Mouse (Mus musculus): ENCODE data around the gene Gtf3a. TPM values are rescaled to one million over a fixed set of nuclear protein-coding genes. Genes with fewer than 3 reads are reported as not detected.
"Not testable (repeated sequence)": the region's sequence is repeated elsewhere in the genome, so short reads cannot be mapped to it uniquely, and the experiment has no call there.

Gene Gtf3a
- polyA plus RNA-seq, 1 experiment from 2014 or later: 105 TPM

- Histone ChIP-seq H3K4me2 (ENCODE audit: low read length) (no peak overlapping the region), H3K4me1 (ENCODE audit: control insufficient read depth, insufficient read depth, low read depth, low read length) (no peaks in the 10 kb centered on the region), H3K27me3 (replicated peaks; ENCODE audit: control insufficient read depth, insufficient read depth, low read length) (no peaks in the 10 kb centered on the region; the same call in 1 of the 2 replicates), H3K9ac (ENCODE audit: low read depth, low read length) (no peak overlapping the region), H3K9me3 (ENCODE audit: control insufficient read depth, low read length) (no peaks in the 10 kb centered on the region), H3K4me3 (ENCODE audit: low read length) (no peak overlapping the region), H3K27ac (ENCODE audit: low read depth, low read length) (no peak overlapping the region), H3K36me3 (ENCODE audit: control insufficient read depth, insufficient read depth, low read length) (no peaks in the 10 kb centered on the region)
- 91% methylated on average over 7 of the region's 7 CpGs for WGBS
- ATAC-seq: no peak
These were observed 17.0 kb upstream of the Gtf3a start for GRCm38 (mm10) chr5:146931422-146931821.

- no peaks in the 10 kb centered on the region for H3K4me1 ChIP-seq (ENCODE audit: control insufficient read depth, insufficient read depth, low read depth, low read length)
- no peak for ATAC-seq
- H3K27ac ChIP-seq (ENCODE audit: low read depth, low read length): no peak overlapping the region
- H3K9me3 ChIP-seq (ENCODE audit: control insufficient read depth, low read length): no peaks in the 10 kb centered on the region
- no peak overlapping the region for H3K4me3 ChIP-seq (ENCODE audit: low read length)
- H3K4me2 ChIP-seq (ENCODE audit: low read length): no peak overlapping the region
- WGBS: 73% methylated on average over 16 of the region's 16 CpGs
- H3K27me3 ChIP-seq (replicated peaks; ENCODE audit: control insufficient read depth, insufficient read depth, low read length): no peaks in the 10 kb centered on the region; the same call in 1 of the 2 replicates
- no peaks in the 10 kb centered on the region for H3K36me3 ChIP-seq (ENCODE audit: control insufficient read depth, insufficient read depth, low read length)
- H3K9ac ChIP-seq (ENCODE audit: low read depth, low read length): no peak overlapping the region
These were observed 16.4 kb upstream of the Gtf3a start for GRCm38 (mm10) chr5:146931904-146932553.

GRCm38 (mm10) chr5:146933466-146933865 is 15.0 kb upstream of the Gtf3a start:
- Histone ChIP-seq H3K9me3 (ENCODE audit: control insufficient read depth, low read length) (no peaks in the 10 kb centered on the region), H3K4me3 (ENCODE audit: low read length) (no peak overlapping the region), H3K9ac (ENCODE audit: low read depth, low read length) (no peak overlapping the region), H3K4me1 (ENCODE audit: control insufficient read depth, insufficient read depth, low read depth, low read length) (no peaks in the 10 kb centered on the region), H3K27ac (ENCODE audit: low read depth, low read length) (no peak overlapping the region), H3K36me3 (ENCODE audit: control insufficient read depth, insufficient read depth, low read length) (no peaks in the 10 kb centered on the region), H3K4me2 (ENCODE audit: low read length) (no peak overlapping the region), H3K27me3 (replicated peaks; ENCODE audit: control insufficient read depth, insufficient read depth, low read length) (no peaks in the 10 kb centered on the region)
- ATAC-seq: no peak
- WGBS: 87% methylated on average over 12 of the region's 12 CpGs

GRCm38 (mm10) chr5:146937541-146938503 is 10.6 kb upstream of the Gtf3a start:
- Histone ChIP-seq H3K27ac (ENCODE audit: low read depth, low read length) (no peak overlapping the region), H3K4me1 (ENCODE audit: control insufficient read depth, insufficient read depth, low read depth, low read length) (no peaks in the 10 kb centered on the region), H3K4me2 (ENCODE audit: low read length) (no peak overlapping the region), H3K9ac (ENCODE audit: low read depth, low read length) (no peak overlapping the region), H3K36me3 (ENCODE audit: control insufficient read depth, insufficient read depth, low read length) (no peaks in the 10 kb centered on the region), H3K27me3 (replicated peaks; ENCODE audit: control insufficient read depth, insufficient read depth, low read length) (no peaks in the 10 kb centered on the region), H3K9me3 (ENCODE audit: control insufficient read depth, low read length) (no peaks in the 10 kb centered on the region), H3K4me3 (ENCODE audit: low read length) (no peak overlapping the region)
- no peak for ATAC-seq
- 88% methylated on average over 32 of the region's 32 CpGs for WGBS

GRCm38 (mm10) chr5:146939109-146939796 is 9.2 kb upstream of the Gtf3a start:
- Histone ChIP-seq H3K4me2 (ENCODE audit: low read length) (peak overlapping the region; percentile 33), H3K9me3 (ENCODE audit: control insufficient read depth, low read length) (no peaks in the 10 kb centered on the region), H3K4me3 (ENCODE audit: low read length) (no peak overlapping the region), H3K4me1 (ENCODE audit: control insufficient read depth, insufficient read depth, low read depth, low read length) (no peaks in the 10 kb centered on the region), H3K27me3 (replicated peaks; ENCODE audit: control insufficient read depth, insufficient read depth, low read length) (no peaks in the 10 kb centered on the region), H3K9ac (ENCODE audit: low read depth, low read length) (no peak overlapping the region), H3K27ac (ENCODE audit: low read depth, low read length) (0 out of 2 replicates have a peak overlapping the region, but pooled peaks have one; percentile 8), H3K36me3 (ENCODE audit: control insufficient read depth, insufficient read depth, low read length) (no peaks in the 10 kb centered on the region)
- peak; percentile 84 for ATAC-seq
- 47% methylated on average over 16 of the region's 16 CpGs for WGBS

- WGBS: 14% methylated on average over 7 of the region's 7 CpGs
- no peak overlapping the region for H3K9ac ChIP-seq (ENCODE audit: low read depth, low read length)
- no peaks in the 10 kb centered on the region for H3K9me3 ChIP-seq (ENCODE audit: control insufficient read depth, low read length)
- H3K4me3 ChIP-seq (ENCODE audit: low read length): no peak overlapping the region
- no peaks in the 10 kb centered on the region for H3K36me3 ChIP-seq (ENCODE audit: control insufficient read depth, insufficient read depth, low read length)
- H3K27ac ChIP-seq (ENCODE audit: low read depth, low read length): no peak overlapping the region
- no peaks in the 10 kb centered on the region for H3K4me1 ChIP-seq (ENCODE audit: control insufficient read depth, insufficient read depth, low read depth, low read length)
- no peak overlapping the region for H3K4me2 ChIP-seq (ENCODE audit: low read length)
- ATAC-seq: peak; percentile 54
- H3K27me3 ChIP-seq (replicated peaks; ENCODE audit: control insufficient read depth, insufficient read depth, low read length): no peaks in the 10 kb centered on the region
These were observed 8.2 kb upstream of the Gtf3a start for GRCm38 (mm10) chr5:146940219-146940618.

GRCm38 (mm10) chr5:146941939-146942338 is 6.5 kb upstream of the Gtf3a start:
- H3K27ac ChIP-seq (ENCODE audit: low read depth, low read length); H3K4me1 ChIP-seq (ENCODE audit: control insufficient read depth, insufficient read depth, low read depth, low read length); ATAC-seq; H3K9ac ChIP-seq (ENCODE audit: low read depth, low read length); H3K4me2 ChIP-seq (ENCODE audit: low read length); H3K9me3 ChIP-seq (ENCODE audit: control insufficient read depth, low read length); H3K36me3 ChIP-seq (ENCODE audit: control insufficient read depth, insufficient read depth, low read length); H3K27me3 ChIP-seq (replicated peaks; ENCODE audit: control insufficient read depth, insufficient read depth, low read length); H3K4me3 ChIP-seq (ENCODE audit: low read length): not testable (repeated sequence)
- WGBS: 52% methylated on average over 2 of the region's 2 CpGs

GRCm38 (mm10) chr5:146942965-146943364 is 5.5 kb upstream of the Gtf3a start:
- Histone ChIP-seq H3K27me3 (replicated peaks; ENCODE audit: control insufficient read depth, insufficient read depth, low read length) (no peaks in the 10 kb centered on the region), H3K4me2 (ENCODE audit: low read length) (no peak overlapping the region), H3K27ac (ENCODE audit: low read depth, low read length) (no peak overlapping the region), H3K9ac (ENCODE audit: low read depth, low read length) (no peak overlapping the region), H3K9me3 (ENCODE audit: control insufficient read depth, low read length) (no peaks in the 10 kb centered on the region), H3K4me1 (ENCODE audit: control insufficient read depth, insufficient read depth, low read depth, low read length) (peaks cover 2% of the 10 kb centered on the region; the same call in 1 of the 2 replicates), H3K4me3 (ENCODE audit: low read length) (no peak overlapping the region), H3K36me3 (ENCODE audit: control insufficient read depth, insufficient read depth, low read length) (no peaks in the 10 kb centered on the region)
- 70% methylated on average over 15 of the region's 15 CpGs for WGBS
- no peak for ATAC-seq

GRCm38 (mm10) chr5:146944568-146944967 is 3.9 kb upstream of the Gtf3a start:
- Histone ChIP-seq H3K27me3 (replicated peaks; ENCODE audit: control insufficient read depth, insufficient read depth, low read length) (no peaks in the 10 kb centered on the region), H3K9me3 (ENCODE audit: control insufficient read depth, low read length) (no peaks in the 10 kb centered on the region), H3K4me2 (ENCODE audit: low read length) (no peak overlapping the region), H3K27ac (ENCODE audit: low read depth, low read length) (no peak overlapping the region), H3K4me3 (ENCODE audit: low read length) (no peak overlapping the region), H3K36me3 (ENCODE audit: control insufficient read depth, insufficient read depth, low read length) (no peaks in the 10 kb centered on the region), H3K9ac (ENCODE audit: low read depth, low read length) (no peak overlapping the region), H3K4me1 (ENCODE audit: control insufficient read depth, insufficient read depth, low read depth, low read length) (peaks cover 9% of the 10 kb centered on the region)
- 92% methylated on average over 2 of the region's 2 CpGs for WGBS
- ATAC-seq: no peak

All from hindbrain, embryonic 16.5 days (tissue).